Mouse (Mus musculus): ENCODE measurements around the gene Cmtm8.

- TF ChIP-seq MAX (IDR thresholded peaks at IDR 0.05; ENCODE audit: low read depth) (no peak), POLR2A (IDR thresholded peaks at IDR 0.05; ENCODE audit: insufficient read length, low read depth) (no peak), USF1 (IDR thresholded peaks at IDR 0.05; ENCODE audit: low read depth) (no peak), POLR2AphosphoS2 (IDR thresholded peaks at IDR 0.05; ENCODE audit: insufficient read length, low read depth) (no peak), MYOG (IDR thresholded peaks at IDR 0.05; ENCODE audit: control insufficient read depth in 1 of 3, insufficient read depth in 1 of 3, insufficient read length in 2 of 3, low read depth in 2 of 3) (no peak), MYOD1 (IDR thresholded peaks at IDR 0.05; ENCODE audit: control insufficient read depth in 1 of 3, insufficient read length in 2 of 3, low read depth in 2 of 3) (no peak), TCF12 (IDR thresholded peaks at IDR 0.05; ENCODE audit: insufficient read depth, poor library complexity, severe bottlenecking) (no peak)
Observed at GRCm38 (mm10) chr9:114831527-114831926, 12.4 kb downstream of the Cmtm8 start.
